Mouse (Mus musculus) erythroblast, embryonic 14.5 days (primary cell): Measurements from ENCODE around the gene Gal3st4.

Source experiments
- GATA1 ChIP-seq: IDR thresholded peaks from 2 replicates; pipeline ENCODE4 v1.6.1; 2012; ENCODE audit warnings: low read length, inconsistent platforms, mixed read lengths
- TAL1 ChIP-seq: IDR thresholded peaks from 3 replicates; pipeline ENCODE4 v1.6.1; 2012; ENCODE audit warnings: low read length, inconsistent platforms, mixed read lengths

- TF ChIP-seq TAL1 = no peak
- TF ChIP-seq GATA1 = no peak
These were observed 6.9 kb downstream of the Gal3st4 start for GRCm38 (mm10) chr5:138265712-138266111.
